Mouse (Mus musculus) liver, adult (tissue): Measurements from ENCODE around the gene Fshr.

Experiments used
- GATA4 ChIP-seq: IDR thresholded peaks from 2 replicates; pipeline ENCODE4 v1.6.1; 2014; ENCODE audit warnings: mild to moderate bottlenecking, low read length; ENCODE audit not compliant: insufficient replicate concordance

Fshr gene

DNA sequence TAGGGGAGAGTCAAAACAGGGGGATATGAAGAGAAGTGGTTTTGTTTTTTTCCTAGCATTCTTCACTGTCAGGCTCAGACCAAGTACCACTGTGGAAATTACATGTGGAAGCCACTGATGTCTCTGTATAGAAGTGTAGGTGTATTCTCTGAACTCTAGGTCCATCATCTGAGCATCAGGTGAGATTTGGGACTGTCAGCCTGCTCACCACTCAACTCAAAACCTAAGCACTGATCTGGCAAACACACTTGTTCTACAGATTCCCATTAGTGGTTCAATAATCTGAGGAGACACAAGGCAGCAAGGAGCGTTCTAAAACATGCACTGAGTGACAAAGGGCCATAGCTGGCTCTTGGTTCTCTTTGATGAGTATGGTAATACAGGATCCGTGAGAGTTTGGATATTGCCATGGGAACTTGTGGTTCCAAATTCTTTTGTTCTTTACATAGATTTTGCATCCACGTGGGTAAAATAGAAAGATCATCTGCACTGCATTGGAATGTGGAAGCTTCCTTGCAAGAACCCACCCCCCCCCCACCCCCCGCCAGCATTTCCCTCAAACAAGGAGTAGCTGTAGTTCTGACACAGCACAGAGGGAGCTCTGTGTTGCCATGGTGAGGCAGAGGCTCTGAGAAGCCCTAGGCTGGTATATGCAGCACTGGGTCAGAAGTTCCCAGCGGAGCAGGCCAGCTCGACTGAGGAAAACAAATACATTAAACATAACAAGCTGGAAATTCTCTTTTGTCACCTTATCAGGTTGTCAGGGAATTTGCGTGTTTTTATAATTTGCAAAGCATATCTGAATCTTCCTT is 262.9 kb downstream of the Fshr start:
- no peak for TF ChIP-seq GATA4

- no peak for TF ChIP-seq GATA4
Observed at GRCm38 (mm10) chr17:88936941-88937340, 263.5 kb downstream of the Fshr start.
